Mouse (Mus musculus): ENCODE data around the gene Ulk2.

Ulk2 gene

GRCm38 (mm10) chr11:61757151-61757550 lies 97.7 kb downstream of the Ulk2 start:
- DNase-seq, result no peak

- no peak for DNase-seq
Measured at GRCm38 (mm10) chr11:61751612-61752011, 103.3 kb downstream of the Ulk2 start.

GRCm38 (mm10) chr11:61747161-61747560 lies 107.7 kb downstream of the Ulk2 start:
- DNase-seq, result no peak

GRCm38 (mm10) chr11:61745781-61746180 lies 109.1 kb downstream of the Ulk2 start:
- DNase-seq, result no peak

GRCm38 (mm10) chr11:61744460-61744859 lies 110.4 kb downstream of the Ulk2 start:
- no peak for DNase-seq

- no peak for DNase-seq
Measured at GRCm38 (mm10) chr11:61743768-61744167, 111.1 kb downstream of the Ulk2 start.

GRCm38 (mm10) chr11:61740500-61740899 lies 114.4 kb downstream of the Ulk2 start:
- no peak for DNase-seq

- no peak for DNase-seq
Measured at GRCm38 (mm10) chr11:61737290-61737689, 117.6 kb downstream of the Ulk2 start.

GRCm38 (mm10) chr11:61732672-61733071 lies 122.2 kb downstream of the Ulk2 start:
- DNase-seq, result no peak

- DNase-seq, result no peak
Measured at GRCm38 (mm10) chr11:61728037-61728436, 126.8 kb downstream of the Ulk2 start.
